Mouse (Mus musculus): ENCODE data around the gene Lsp1. TPM values are rescaled to one million over a fixed set of nuclear protein-coding genes. Genes with fewer than 3 reads are reported as not detected.
A peak's percentile ranks its signal among the peaks of the same experiment; 100 is the strongest.

Gene Lsp1
- total RNA-seq, 2 experiments from 2014 or later, result 1.4 to 1.7 TPM

DNA sequence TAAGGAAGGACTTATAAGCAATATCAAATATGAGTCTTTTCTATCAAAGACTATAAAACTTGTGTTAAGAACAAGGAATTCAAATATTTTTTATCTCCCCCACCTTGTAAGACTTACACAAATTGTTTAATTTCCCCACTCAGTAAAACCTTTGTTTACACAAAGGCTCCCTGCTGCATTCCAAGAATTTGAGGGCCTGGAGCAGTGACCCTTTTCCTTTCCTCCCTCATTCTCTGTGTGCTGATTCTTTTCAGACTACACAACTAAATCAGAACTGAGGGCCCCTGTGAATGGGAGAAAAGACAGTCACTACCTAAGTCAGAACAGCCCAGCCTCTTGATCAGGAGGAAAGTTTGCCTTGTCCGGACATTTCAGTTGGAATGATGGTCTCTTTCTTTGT lies 5.9 kb upstream of the Lsp1 start:
- no peak for DNase-seq (ENCODE audit: low spot score in 2 of 2)
- no peak for TF ChIP-seq CTCF (conservative IDR thresholded peaks at IDR 0.05)
- H3K4me3 ChIP-seq, result no peak overlapping the region
- H3K27ac ChIP-seq, result no peak overlapping the region

DNA sequence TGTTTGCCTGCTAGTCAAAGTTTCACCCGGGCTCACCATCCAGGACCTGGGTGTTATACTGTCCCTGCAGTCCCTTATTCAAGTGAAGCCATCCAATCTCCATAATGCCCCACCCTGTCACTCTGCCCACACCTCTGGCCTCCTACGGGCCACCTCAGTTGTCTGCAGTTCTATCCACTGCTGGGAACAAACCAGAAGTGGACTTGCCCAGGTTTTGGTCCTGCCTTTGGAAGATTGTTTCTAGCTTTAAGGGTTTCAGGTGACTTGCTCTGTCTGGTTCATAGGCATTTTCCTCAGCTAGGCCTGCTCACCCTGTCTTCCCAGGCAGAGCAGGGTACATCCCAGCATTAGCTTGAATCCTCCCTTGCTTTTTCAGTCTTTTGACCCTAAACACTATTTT lies 5.4 kb upstream of the Lsp1 start:
- TF ChIP-seq CTCF (conservative IDR thresholded peaks at IDR 0.05), result no peak
- Histone ChIP-seq H3K4me3 (no peak overlapping the region), H3K27ac (no peak overlapping the region)
- DNase-seq (ENCODE audit: low spot score in 2 of 2), result no peak

DNA sequence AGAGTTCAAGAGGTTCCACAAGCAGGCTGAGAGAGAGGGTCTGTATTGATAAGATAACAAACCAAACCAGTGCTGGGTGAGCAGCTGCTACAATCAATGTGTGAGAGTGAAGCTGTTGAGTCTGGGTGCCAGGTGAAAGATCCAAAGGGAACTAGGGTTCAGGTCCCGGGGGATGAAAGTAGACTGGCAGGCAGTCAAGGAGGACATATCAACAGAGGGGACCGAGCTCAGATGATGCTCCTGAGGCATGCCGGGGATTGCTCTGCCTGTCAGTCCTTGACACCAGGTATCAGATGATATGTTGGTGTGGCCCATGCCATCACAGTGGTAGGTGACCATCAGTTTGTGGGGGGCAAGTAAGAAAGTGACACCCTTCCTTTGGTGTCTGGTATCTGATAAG lies 3.8 kb upstream of the Lsp1 start:
- DNase-seq (ENCODE audit: low spot score in 2 of 2), result no peak
- no peak for TF ChIP-seq CTCF (conservative IDR thresholded peaks at IDR 0.05)
- Histone ChIP-seq H3K4me3 (no peak overlapping the region), H3K27ac (no peak overlapping the region; the same call in 1 of the 2 replicates)

DNA sequence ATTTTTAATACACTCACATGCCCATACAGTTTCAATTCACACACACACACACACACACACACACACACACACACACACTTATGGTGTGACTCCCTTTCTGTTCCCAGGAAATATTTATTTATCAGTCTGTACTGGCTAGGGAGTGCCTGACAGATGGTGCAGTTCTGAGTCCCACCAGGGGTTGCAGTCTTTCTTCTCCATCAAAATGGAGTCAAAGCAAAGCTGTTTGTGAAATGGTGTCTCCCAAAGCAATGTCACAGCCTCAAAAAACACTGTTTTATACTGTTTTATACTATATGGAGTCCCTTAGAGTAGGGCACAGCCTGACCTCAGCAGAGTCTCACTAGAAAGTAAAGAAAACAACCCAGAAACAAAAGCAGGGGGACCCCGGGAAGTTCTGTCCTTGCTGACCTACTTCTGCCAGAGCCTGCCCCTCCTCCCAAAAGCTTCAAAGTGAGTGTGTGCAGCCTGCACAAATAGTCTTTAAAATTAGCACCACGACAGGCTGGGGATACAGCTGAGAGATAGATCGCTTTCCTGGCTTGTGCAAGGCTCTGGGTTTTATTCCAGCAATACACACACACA lies 3.3 kb upstream of the Lsp1 start:
- peak; percentile 25 to 46 for DNase-seq (ENCODE audit: low spot score in 2 of 2)
- peak; percentile 53 for TF ChIP-seq CTCF (conservative IDR thresholded peaks at IDR 0.05)
- Histone ChIP-seq H3K4me3 (no peak overlapping the region), H3K27ac (peak overlapping the region; percentile 77)

DNA sequence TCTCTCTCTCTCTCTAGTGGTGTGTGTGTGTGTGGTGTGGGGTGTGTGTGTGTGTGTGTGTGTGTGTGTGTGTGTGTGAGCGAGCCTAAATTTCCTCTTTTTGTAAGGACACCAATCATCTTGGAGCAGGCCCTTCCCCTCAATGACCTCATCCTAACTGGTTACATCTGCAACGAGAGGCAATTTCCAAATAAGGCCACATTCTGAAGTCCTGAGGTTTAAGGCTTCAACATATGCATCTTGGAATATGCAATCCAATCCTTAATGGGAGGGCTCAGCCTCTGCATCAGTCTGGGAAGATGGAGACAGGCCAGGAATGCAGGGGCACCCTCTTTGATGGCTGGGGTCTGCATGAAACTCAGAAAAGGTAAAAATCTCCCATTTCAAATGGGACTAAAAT lies 2.6 kb upstream of the Lsp1 start:
- H3K4me3 ChIP-seq, result no peak overlapping the region
- no peak overlapping the region for H3K27ac ChIP-seq
- DNase-seq (ENCODE audit: low spot score in 2 of 2), result no peak
- TF ChIP-seq CTCF (conservative IDR thresholded peaks at IDR 0.05), result no peak

DNA sequence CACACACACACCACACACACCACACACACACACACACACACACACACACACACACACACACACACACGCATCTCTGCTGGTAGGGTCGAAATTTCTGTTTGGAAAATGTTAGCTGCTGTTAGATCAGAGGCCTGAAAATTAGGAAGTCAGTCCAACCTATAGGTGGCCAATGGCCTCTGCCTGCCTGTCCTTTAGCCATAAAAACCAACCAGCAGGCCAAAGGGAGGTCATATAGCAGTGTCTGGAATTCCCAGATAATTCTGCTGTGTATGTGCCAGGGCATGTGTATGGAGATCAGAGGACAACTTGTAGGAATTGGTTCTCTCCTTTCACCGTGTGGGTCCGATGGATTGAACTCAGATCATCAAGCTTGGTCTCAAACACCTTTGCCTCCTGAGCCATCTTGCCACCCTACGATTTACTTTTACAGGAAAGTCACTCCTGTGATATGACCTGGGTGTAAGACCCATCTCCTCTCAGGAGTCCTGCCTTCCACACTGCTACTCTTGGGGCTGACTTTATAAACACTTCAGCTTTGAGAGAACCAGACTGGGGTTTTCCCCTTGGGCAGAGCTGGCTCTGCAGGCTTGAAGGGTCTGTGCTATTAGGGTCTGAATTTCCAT lies 1.8 kb upstream of the Lsp1 start:
- no peak for DNase-seq (ENCODE audit: low spot score in 2 of 2)
- TF ChIP-seq CTCF (conservative IDR thresholded peaks at IDR 0.05), result no peak
- no peak overlapping the region for H3K27ac ChIP-seq
- H3K4me3 ChIP-seq, result no peak overlapping the region

DNA sequence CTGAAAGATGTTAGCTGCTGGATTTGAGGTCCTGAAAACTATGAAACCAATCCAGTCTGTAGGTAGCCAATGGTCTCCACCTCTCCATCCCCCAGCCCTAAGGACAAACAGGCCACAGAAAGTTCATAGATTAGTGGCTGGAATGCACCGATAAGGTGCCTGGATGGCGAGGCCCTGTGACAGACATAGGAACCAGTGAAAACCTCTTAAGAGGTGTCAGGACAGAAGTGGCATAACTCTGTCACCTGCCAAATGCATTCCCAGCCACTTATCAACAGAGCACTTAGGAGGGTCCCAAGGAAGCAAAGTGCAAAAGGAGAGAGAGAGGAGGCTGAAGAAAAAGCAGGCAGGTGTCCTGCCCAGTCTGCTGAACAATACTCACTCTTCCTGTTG lies 1.3 kb upstream of the Lsp1 start:
- no peak overlapping the region for H3K27ac ChIP-seq

DNA sequence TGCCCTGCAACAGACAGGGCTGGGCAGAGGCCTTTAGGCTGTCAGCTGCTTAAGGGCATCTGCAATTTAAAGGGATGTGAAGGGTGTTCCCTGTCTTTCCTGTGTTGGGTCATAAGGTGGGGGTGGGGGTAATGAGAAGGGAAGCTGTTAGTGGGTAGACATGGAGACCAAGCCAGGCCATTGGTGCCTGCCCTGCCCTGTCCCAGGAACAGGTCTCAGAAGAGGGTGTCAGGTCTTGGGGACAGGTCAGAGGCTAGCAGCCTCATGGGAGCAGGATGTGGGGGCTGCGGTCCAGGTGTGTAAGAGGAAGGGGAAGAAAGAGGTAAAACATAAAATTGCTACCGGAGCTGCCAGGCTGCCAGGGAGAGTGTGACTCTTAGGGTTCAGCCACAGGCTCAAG lies 837 bp downstream of the Lsp1 start:
- no peak for TF ChIP-seq CTCF (conservative IDR thresholded peaks at IDR 0.05)
- DNase-seq (ENCODE audit: low spot score in 2 of 2), result no peak
- Histone ChIP-seq H3K4me3 (no peak overlapping the region), H3K27ac (no peak overlapping the region)

More for the DNA sequence above, 1.3 kb upstream of the Lsp1 start:
- H3K4me3 ChIP-seq, result no peak overlapping the region
- no peak for DNase-seq (ENCODE audit: low spot score in 2 of 2)
- TF ChIP-seq CTCF (conservative IDR thresholded peaks at IDR 0.05), result no peak

DNA sequence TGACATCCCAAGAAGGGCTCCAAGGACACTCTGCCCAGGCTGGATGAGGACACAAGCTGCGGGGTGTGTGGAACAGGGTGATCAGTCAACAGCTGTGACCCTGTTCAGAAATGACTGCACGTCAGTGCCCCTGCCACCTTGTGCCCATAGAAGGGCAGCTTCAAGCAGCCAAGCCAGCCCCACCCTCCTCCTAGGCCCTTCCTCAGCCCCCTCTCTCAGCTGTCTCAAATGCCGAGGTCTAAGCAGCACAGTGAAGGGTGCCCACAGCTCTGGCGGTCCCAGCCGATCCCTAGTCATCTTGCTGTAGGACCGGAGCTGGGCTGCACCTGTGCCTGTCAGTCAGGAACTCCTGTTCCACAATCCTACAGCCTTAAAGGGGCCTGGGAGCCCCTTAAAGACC lies 1.6 kb downstream of the Lsp1 start:
- no peak for TF ChIP-seq CTCF (conservative IDR thresholded peaks at IDR 0.05)
- DNase-seq (ENCODE audit: low spot score in 2 of 2), result no peak
- Histone ChIP-seq H3K4me3 (no peak overlapping the region), H3K27ac (no peak overlapping the region)

DNA sequence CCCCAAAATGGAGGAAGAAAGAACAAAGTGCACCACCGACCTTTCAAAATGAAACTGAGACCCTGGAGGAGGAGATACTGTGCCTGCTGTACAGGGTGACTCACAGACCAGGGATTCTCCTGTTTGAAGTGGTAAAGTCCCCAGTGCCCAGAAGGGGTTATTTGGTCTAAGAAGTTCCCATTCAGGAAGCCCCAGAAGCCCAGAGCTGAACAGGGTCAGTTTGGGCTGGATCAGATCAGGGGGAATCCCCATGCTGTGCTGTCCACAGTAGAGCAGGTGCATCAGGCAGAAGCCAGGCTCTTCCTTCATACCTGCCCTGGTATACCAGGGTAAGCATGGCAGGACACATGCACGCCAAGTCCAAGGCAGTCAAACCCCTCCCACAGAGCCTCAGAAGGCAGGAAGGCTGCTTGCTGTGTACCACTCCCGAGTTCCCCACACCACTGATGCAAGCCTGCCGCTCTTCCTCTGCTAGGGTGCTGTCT lies 2.0 kb downstream of the Lsp1 start:
- no peak for DNase-seq (ENCODE audit: low spot score in 2 of 2)
- Histone ChIP-seq H3K27ac (no peak overlapping the region), H3K4me3 (no peak overlapping the region)
- TF ChIP-seq CTCF (conservative IDR thresholded peaks at IDR 0.05), result no peak

DNA sequence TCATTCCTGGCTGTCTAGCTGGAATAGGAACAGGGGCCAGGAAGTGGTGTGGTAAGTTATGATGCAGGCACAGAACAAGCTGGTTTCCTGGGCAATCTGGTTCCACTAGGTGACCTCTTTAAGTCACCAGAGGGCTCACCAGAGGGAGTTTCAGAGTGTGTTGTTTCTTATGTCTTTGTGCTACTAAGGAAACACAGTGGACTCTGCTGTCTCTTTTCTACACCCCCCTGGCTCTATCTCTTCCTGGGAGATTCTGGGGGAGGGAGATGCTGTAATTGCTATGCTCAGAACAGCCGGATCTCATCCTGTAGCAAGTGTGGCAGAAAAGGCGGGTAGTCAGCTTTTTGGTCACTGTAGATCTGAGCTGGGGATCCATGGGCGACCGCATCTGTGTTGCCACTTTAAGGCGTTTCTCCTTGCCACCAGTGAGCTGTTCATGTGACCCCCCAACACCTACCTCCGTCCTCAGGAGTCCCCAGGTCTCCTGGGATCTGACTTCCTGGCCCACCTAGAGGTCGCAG lies 9.6 kb downstream of the Lsp1 start:
- no peak for DNase-seq (ENCODE audit: low spot score in 2 of 2)
- Histone ChIP-seq H3K27ac (no peak overlapping the region), H3K4me3 (no peak overlapping the region)
- no peak for TF ChIP-seq CTCF (conservative IDR thresholded peaks at IDR 0.05)

DNA sequence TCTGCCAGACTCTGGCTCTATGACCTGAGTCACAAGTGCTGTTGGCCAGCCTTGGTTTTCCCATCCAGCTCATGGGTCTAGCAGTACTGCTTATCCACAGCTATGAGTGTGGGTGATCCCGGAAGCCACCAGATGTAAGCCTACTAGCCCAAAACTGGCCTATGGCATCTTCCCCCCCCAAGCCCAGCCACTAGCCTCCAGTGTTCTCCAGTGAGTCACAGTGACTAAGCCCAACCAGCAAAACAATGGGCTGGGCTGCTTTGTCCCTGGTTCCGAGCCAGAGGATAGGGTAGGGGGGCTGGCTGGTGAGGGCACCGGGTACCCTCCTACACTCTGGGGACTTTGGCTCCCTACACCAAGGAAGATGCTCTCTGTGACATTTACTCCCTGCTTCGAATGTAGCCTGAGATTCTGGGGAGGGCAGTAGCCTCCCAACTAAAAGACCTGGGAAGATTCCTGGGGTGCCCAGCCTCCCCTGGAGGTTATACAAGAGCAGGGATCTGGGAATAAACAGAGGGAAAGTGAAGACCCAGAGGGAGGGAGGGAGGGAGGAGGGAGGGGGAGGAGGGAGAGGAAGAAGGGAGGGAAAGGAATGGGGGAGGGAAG lies 10.3 kb downstream of the Lsp1 start:
- no peak for TF ChIP-seq CTCF (conservative IDR thresholded peaks at IDR 0.05)
- no peak overlapping the region for H3K27ac ChIP-seq
- no peak overlapping the region for H3K4me3 ChIP-seq
- no peak for DNase-seq (ENCODE audit: low spot score in 2 of 2)

DNA sequence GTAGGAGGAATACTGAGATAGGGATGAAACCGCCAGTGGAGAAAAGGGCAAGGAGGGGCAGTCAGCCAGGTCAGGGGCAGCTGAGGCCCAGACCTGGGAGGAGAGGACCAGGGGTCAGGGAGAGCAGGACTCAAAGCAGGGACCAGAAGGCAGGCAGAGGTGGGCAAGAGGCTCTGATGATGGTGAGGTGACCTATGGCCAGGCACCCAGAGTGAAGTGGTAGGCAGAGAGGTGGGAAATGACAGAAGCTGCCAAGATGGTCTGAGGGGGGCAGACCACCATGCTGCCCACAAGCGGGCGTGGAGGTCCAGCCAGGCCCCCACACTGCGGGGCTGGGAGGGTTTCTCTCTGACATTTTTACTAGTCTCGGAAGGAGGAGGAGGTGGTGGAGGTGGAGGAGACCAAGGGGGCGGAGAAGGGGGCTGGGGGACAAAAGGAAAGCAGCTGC lies 10.8 kb downstream of the Lsp1 start:
- Histone ChIP-seq H3K4me3 (no peak overlapping the region), H3K27ac (no peak overlapping the region)
- no peak for DNase-seq (ENCODE audit: low spot score in 2 of 2)
- TF ChIP-seq CTCF (conservative IDR thresholded peaks at IDR 0.05), result no peak

Data from layer of hippocampus, adult 2 months (tissue).